Mouse (Mus musculus) thymus, adult 2 months (tissue): ENCODE measurements around the gene C2cd5. TPM values are rescaled to one million over a fixed set of nuclear protein-coding genes. Genes with fewer than 3 reads are reported as not detected.

Experiments
- DNase-seq: peaks from one replicate; pipeline ENCODE4 v3.0.0; 2021
- H3K27ac ChIP-seq: fragments of 200-500 bp; 2 replicates; pipeline ENCODE4 v1.5.1; 2012; ENCODE audit warnings: low read length, control low read depth; ENCODE audit not compliant: control insufficient read depth, insufficient read depth
- H3K27me3 ChIP-seq: fragments of 200-500 bp; 2 replicates; pipeline ENCODE4 v1.6.1; 2012; ENCODE audit warnings: mild to moderate bottlenecking, low read length, moderate library complexity, mixed read lengths; ENCODE audit not compliant: control insufficient read depth, insufficient read depth
- H3K36me3 ChIP-seq: fragments of 200-500 bp; 2 replicates; pipeline ENCODE4 v1.6.1; 2012; ENCODE audit warnings: mild to moderate bottlenecking, low read length, moderate library complexity; ENCODE audit not compliant: control insufficient read depth, insufficient read depth
- H3K4me1 ChIP-seq: fragments of 200-500 bp; replicated peaks from 2 replicates; pipeline ENCODE4 v1.6.1; 2012; ENCODE audit warnings: low read length; ENCODE audit not compliant: control insufficient read depth, insufficient read depth
- H3K4me3 ChIP-seq: fragments of 200-500 bp; 2 replicates; pipeline ENCODE4 v1.5.1; 2012; ENCODE audit warnings: mild to moderate bottlenecking, low read length, control low read depth, moderate library complexity; ENCODE audit not compliant: control insufficient read depth, insufficient read depth
- CTCF ChIP-seq: fragments of 200-500 bp; IDR thresholded peaks from 2 replicates; pipeline ENCODE4 v1.5.1; 2012; ENCODE audit warnings: mild to moderate bottlenecking, control low read depth, low read length, moderate library complexity, borderline replicate concordance; ENCODE audit not compliant: control insufficient read depth, poor library complexity, insufficient read depth; ENCODE audit errors: extremely low read depth
- POLR2A ChIP-seq: fragments of 200-500 bp; IDR thresholded peaks from 2 replicates; pipeline ENCODE4 v1.6.1; 2012; ENCODE audit warnings: mild to moderate bottlenecking, low read length, control low read depth, moderate library complexity; ENCODE audit not compliant: control insufficient read depth, poor library complexity, insufficient read depth; ENCODE audit errors: extremely low read depth
- WGBS: fragments of 180-500 bp; shearing (Covaris S2); methylation state at CpG from one replicate; pipeline ENCODE4 v1.1.7; 2018; 5-methylcytosine and 5-hydroxymethylcytosine counted together
- polyA plus RNA-seq: library from polyadenylated mRNA; depleted of rRNA; stranded (reverse); fragments of >200 nt; gene quantifications from 2 replicates; pipeline ENCODE4 v1.2.3, GENCODE M21; 2012

The C2cd5 gene
- polyA plus RNA-seq, 1 experiment: 36.2 TPM

- Histone ChIP-seq H3K27ac (no peak overlapping the region), H3K36me3 (no peaks in the 10 kb centered on the region), H3K4me1 (no peaks in the 10 kb centered on the region), H3K27me3 (no peaks in the 10 kb centered on the region), H3K4me3 (no peak overlapping the region)
- WGBS: 93% methylated on average over 9 of the region's 9 CpGs
- no peak for TF ChIP-seq POLR2A
- no peak for TF ChIP-seq CTCF
- no peak for DNase-seq
Measured at GRCm38 (mm10) chr6:143004801-143005200, 95.1 kb downstream of the C2cd5 start.

GRCm38 (mm10) chr6:142998221-142998999 lies 101.5 kb downstream of the C2cd5 start:
- no peak for DNase-seq

GRCm38 (mm10) chr6:142996887-142997286 lies 103.1 kb downstream of the C2cd5 start:
- no peak overlapping the region for H3K4me3 ChIP-seq
- H3K27me3 ChIP-seq: no peaks in the 10 kb centered on the region
- H3K27ac ChIP-seq: no peak overlapping the region
- no peak for DNase-seq
- WGBS: 93% methylated on average over 3 of the region's 3 CpGs
- 0 out of 2 replicates have a peak, but pooled peaks cover 2% of the 10 kb centered on the region for H3K4me1 ChIP-seq
- no peaks in the 10 kb centered on the region for H3K36me3 ChIP-seq
- TF ChIP-seq POLR2A (no peak), CTCF (no peak)

More at GRCm38 (mm10) chr6:142998221-142998999, 101.5 kb downstream of the C2cd5 start:
- H3K4me1 ChIP-seq: 0 out of 2 replicates have a peak, but pooled peaks cover 2% of the 10 kb centered on the region
- H3K27ac ChIP-seq: no peak overlapping the region
- 74% methylated on average over 12 of the region's 12 CpGs for WGBS
- TF ChIP-seq POLR2A (no peak), CTCF (no peak)
- no peaks in the 10 kb centered on the region for H3K27me3 ChIP-seq
- no peak overlapping the region for H3K4me3 ChIP-seq
- H3K36me3 ChIP-seq: no peaks in the 10 kb centered on the region

GRCm38 (mm10) chr6:142995567-142995966 lies 104.4 kb downstream of the C2cd5 start:
- Histone ChIP-seq H3K27ac (no peak overlapping the region), H3K36me3 (no peaks in the 10 kb centered on the region), H3K27me3 (no peaks in the 10 kb centered on the region), H3K4me3 (no peak overlapping the region), H3K4me1 (0 out of 2 replicates have a peak, but pooled peaks cover 2% of the 10 kb centered on the region)
- DNase-seq: no peak
- WGBS: 66% methylated on average over 5 of the region's 5 CpGs
- TF ChIP-seq CTCF (no peak), POLR2A (no peak)

GRCm38 (mm10) chr6:142994821-142995220 lies 105.1 kb downstream of the C2cd5 start:
- no peak overlapping the region for H3K4me3 ChIP-seq
- no peaks in the 10 kb centered on the region for H3K36me3 ChIP-seq
- H3K27ac ChIP-seq: no peak overlapping the region
- H3K27me3 ChIP-seq: no peaks in the 10 kb centered on the region
- TF ChIP-seq CTCF: no peak
- 0 out of 2 replicates have a peak, but pooled peaks cover 2% of the 10 kb centered on the region for H3K4me1 ChIP-seq
- no peak for DNase-seq
- 86% methylated on average over 7 of the region's 7 CpGs for WGBS

- no peaks in the 10 kb centered on the region for H3K27me3 ChIP-seq
- H3K4me1 ChIP-seq: peaks cover 5% of the 10 kb centered on the region
- H3K4me3 ChIP-seq: no peak overlapping the region
- 41% methylated on average over 14 of the region's 14 CpGs for WGBS
- H3K27ac ChIP-seq: no peak overlapping the region
- TF ChIP-seq POLR2A (no peak), CTCF (no peak)
- peak; percentile 22 for DNase-seq
- no peaks in the 10 kb centered on the region for H3K36me3 ChIP-seq
Measured at GRCm38 (mm10) chr6:142993705-142994698, 105.9 kb downstream of the C2cd5 start.
